Mouse (Mus musculus): ENCODE measurements around the gene Zscan12. TPM values are rescaled to one million over a fixed set of nuclear protein-coding genes. Genes with fewer than 3 reads are reported as not detected.
"Not testable (repeated sequence)": the region's sequence is repeated elsewhere in the genome, so short reads cannot be mapped to it uniquely, and the experiment has no call there.

Zscan12 gene
- polyA plus RNA-seq, 1 experiment from 2014 or later, result 15.5 TPM

DNA sequence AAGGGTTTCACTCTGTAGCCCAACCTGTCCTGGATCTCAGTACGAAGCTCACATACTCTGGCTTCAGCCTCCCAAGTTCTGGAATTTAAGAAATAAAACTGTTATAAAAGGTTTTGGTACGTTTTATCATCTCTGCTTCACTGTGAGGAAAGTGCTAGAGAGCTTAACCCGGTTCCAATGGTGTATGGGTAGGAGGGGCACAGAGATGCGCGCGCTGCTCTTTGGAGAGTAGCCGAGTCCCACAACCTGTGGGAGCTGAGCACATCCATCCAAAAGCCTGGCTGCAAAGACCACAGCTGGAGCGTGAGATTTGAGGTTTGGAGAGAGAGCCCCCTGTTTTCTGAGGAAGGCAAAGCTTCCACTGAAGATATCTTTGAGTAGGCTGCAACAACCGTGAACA, 35.2 kb upstream of the Zscan12 start:
- Histone ChIP-seq H3K4me1 (replicated peaks; ENCODE audit: control insufficient read depth, insufficient read depth, low read length) (peaks cover 4% of the 10 kb centered on the region; the same call in 1 of the 2 replicates), H3K27ac (ENCODE audit: low read length) (no peak overlapping the region), H3K36me3 (ENCODE audit: control insufficient read depth, insufficient read depth) (no peaks in the 10 kb centered on the region), H3K4me2 (ENCODE audit: low read length) (peak overlapping the region; percentile 60), H3K4me3 (replicated peaks; ENCODE audit: low read length) (peak overlapping the region; percentile 45), H3K9ac (replicated peaks; ENCODE audit: low read depth, low read length) (0 out of 2 replicates have a peak overlapping the region, but pooled peaks have one; percentile 3), H3K27me3 (replicated peaks; ENCODE audit: control insufficient read depth, insufficient read depth, low read length) (no peaks in the 10 kb centered on the region), H3K9me3 (ENCODE audit: control insufficient read depth, low read length) (no peaks in the 10 kb centered on the region)
- under 1% methylated on average over 9 of the region's 9 CpGs for WGBS
- no peak for ATAC-seq

DNA sequence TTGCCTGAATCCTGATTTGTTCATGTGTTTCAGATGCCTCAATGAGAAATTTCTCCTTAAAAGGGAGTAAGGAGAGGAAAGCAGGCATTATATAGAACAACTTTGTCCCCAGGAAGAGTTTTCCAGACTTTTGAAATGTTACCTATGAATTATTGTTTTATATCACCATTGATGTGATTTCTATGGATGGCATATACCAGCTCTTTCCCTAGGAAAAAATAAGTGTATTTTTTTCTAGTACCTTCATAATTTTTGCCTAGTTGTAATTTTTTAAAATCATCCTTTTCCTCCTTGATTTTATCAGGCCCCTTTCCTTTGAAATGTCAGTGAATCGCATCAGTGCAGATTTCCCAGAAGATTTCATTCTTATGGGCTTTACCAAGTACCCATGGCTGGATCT, 16.0 kb upstream of the Zscan12 start, which contains the start of gene Olfr1367:
Olfr1367 (plus strand) TSS at position 301 of the 400 bp plus-strand sequence.
- Histone ChIP-seq H3K36me3 (ENCODE audit: control insufficient read depth, insufficient read depth) (no peaks in the 10 kb centered on the region), H3K4me3 (replicated peaks; ENCODE audit: low read length) (no peak within 1 kb of the TSS), H3K9me3 (ENCODE audit: control insufficient read depth, low read length) (no peaks in the 10 kb centered on the region), H3K27me3 (replicated peaks; ENCODE audit: control insufficient read depth, insufficient read depth, low read length) (no peaks in the 10 kb centered on the region), H3K4me2 (ENCODE audit: low read length) (no peak within 1 kb of the TSS), H3K4me1 (replicated peaks; ENCODE audit: control insufficient read depth, insufficient read depth, low read length) (no peaks in the 10 kb centered on the region), H3K27ac (ENCODE audit: low read length) (no peak within 1 kb of the TSS), H3K9ac (replicated peaks; ENCODE audit: low read depth, low read length) (no peak within 1 kb of the TSS)
- ATAC-seq, result no peak
- 96% methylated on average over 1 of the region's 1 CpGs for WGBS

DNA sequence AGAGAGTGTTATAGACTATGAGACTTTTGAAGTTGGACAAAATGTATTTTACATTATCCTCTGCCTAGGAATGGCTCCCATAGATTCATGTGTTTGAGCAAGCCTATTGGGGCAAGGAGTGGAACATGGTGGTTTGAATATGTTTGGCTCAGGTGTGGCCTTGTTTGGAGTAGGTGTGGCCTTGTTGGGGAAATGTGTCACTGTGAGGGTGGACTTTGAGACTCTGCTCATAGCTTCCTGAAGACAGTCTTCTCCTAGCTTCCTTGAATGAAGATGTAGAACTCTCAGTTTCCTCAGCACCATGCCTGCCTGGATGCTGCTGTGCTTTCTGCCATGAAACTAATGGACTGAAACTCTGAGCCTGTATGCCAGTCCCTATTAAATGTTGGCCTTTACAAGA, 12.0 kb upstream of the Zscan12 start:
- Histone ChIP-seq H3K27ac (ENCODE audit: low read length) (no peak overlapping the region), H3K27me3 (replicated peaks; ENCODE audit: control insufficient read depth, insufficient read depth, low read length) (no peaks in the 10 kb centered on the region)

DNA sequence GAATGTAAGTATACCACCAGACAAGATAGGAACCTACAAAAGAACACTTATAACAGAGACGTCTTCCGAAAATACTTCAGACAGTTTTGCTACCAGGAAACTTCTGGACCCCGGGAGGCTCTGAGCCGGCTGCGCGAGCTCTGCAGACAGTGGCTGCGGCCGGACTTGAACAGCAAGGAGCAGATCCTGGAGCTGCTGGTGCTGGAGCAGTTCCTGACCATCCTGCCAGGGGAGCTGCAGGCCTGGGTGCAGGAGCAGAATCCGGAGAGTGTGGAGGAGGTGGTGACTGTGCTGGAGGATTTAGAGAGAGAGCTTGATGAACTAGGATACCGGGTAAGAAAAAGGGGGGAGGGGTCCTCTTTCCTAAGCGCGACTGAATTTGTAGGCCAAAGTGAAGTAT, 1.1 kb downstream of the Zscan12 start:
- H3K27me3 ChIP-seq (replicated peaks; ENCODE audit: control insufficient read depth, insufficient read depth, low read length), result no peaks in the 10 kb centered on the region
- ATAC-seq, result no peak
- 0 out of 2 replicates have a peak overlapping the region, but pooled peaks have one; percentile 44 for H3K9ac ChIP-seq (replicated peaks; ENCODE audit: low read depth, low read length)
- no peaks in the 10 kb centered on the region for H3K9me3 ChIP-seq (ENCODE audit: control insufficient read depth, low read length)
- H3K4me3 ChIP-seq (replicated peaks; ENCODE audit: low read length), result peak overlapping the region; percentile 90
- peaks cover 20% of the 10 kb centered on the region for H3K4me1 ChIP-seq (replicated peaks; ENCODE audit: control insufficient read depth, insufficient read depth, low read length)
- WGBS, result 57% methylated on average over 12 of the region's 12 CpGs
- no peak overlapping the region for H3K27ac ChIP-seq (ENCODE audit: low read length)
- H3K4me2 ChIP-seq (ENCODE audit: low read length), result peak overlapping the region; percentile 78
- peaks cover 3% of the 10 kb centered on the region for H3K36me3 ChIP-seq (ENCODE audit: control insufficient read depth, insufficient read depth)

More for the DNA sequence above, 12.0 kb upstream of the Zscan12 start:
- no peak overlapping the region for H3K4me3 ChIP-seq (replicated peaks; ENCODE audit: low read length)
- no peaks in the 10 kb centered on the region for H3K36me3 ChIP-seq (ENCODE audit: control insufficient read depth, insufficient read depth)
- H3K9me3 ChIP-seq (ENCODE audit: control insufficient read depth, low read length), result no peaks in the 10 kb centered on the region
- no peak overlapping the region for H3K4me2 ChIP-seq (ENCODE audit: low read length)
- H3K4me1 ChIP-seq (replicated peaks; ENCODE audit: control insufficient read depth, insufficient read depth, low read length), result no peaks in the 10 kb centered on the region
- no peak overlapping the region for H3K9ac ChIP-seq (replicated peaks; ENCODE audit: low read depth, low read length)
- ATAC-seq, result no peak

DNA sequence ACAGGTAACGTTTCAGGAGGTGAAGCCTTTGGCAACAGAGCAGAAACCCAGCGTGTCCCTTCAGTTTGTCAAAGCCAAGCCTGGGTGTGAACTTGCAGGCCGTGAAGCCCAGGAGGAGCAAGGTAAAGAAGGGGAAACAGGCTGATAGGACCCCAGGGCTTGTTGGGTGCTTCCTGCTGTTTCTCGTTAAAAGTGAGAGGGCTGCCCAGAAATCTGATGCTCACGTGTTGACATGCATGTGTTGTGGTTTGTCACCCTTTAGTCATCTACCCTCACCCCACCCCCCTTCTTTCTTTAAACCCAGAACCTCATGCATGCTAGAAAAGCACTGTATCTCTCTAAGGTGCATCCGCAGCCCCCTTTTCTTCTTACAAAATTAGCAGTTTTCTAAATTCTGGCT, 4.0 kb downstream of the Zscan12 start:
- no peak for ATAC-seq
- Histone ChIP-seq H3K27ac (ENCODE audit: low read length) (no peak overlapping the region), H3K4me1 (replicated peaks; ENCODE audit: control insufficient read depth, insufficient read depth, low read length) (peaks cover 20% of the 10 kb centered on the region), H3K36me3 (ENCODE audit: control insufficient read depth, insufficient read depth) (peaks cover 19% of the 10 kb centered on the region), H3K9me3 (ENCODE audit: control insufficient read depth, low read length) (no peaks in the 10 kb centered on the region), H3K4me3 (replicated peaks; ENCODE audit: low read length) (no peak overlapping the region), H3K9ac (replicated peaks; ENCODE audit: low read depth, low read length) (no peak overlapping the region), H3K27me3 (replicated peaks; ENCODE audit: control insufficient read depth, insufficient read depth, low read length) (no peaks in the 10 kb centered on the region), H3K4me2 (ENCODE audit: low read length) (no peak overlapping the region)
- whole genome bisulfite sequencing, result 83% methylated on average over 6 of the region's 6 CpGs

DNA sequence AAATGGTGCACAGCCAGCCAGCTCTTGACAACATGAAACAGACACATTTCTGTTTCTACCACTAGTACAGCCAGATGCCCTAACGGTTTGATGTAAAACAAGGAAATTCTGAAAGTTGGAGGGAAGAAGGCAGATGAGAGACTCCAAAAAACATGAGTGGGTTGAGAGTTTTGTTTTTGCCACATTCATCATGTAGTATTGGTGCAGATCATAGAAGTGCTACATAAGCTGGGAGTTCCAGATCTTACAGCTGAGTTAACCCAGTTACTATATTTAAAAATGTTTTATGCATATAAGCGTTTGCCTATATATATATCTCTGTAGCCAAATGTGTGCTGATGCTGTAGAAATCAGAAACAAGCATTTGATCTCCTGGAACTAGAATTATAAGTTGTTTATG, 10.1 kb downstream of the Zscan12 start:
- Histone ChIP-seq H3K4me2 (ENCODE audit: low read length) (no peak overlapping the region), H3K27ac (ENCODE audit: low read length) (no peak overlapping the region), H3K4me3 (replicated peaks; ENCODE audit: low read length) (no peak overlapping the region), H3K9me3 (ENCODE audit: control insufficient read depth, low read length) (no peaks in the 10 kb centered on the region), H3K36me3 (ENCODE audit: control insufficient read depth, insufficient read depth) (peaks cover 19% of the 10 kb centered on the region), H3K4me1 (replicated peaks; ENCODE audit: control insufficient read depth, insufficient read depth, low read length) (no peaks in the 10 kb centered on the region), H3K9ac (replicated peaks; ENCODE audit: low read depth, low read length) (no peak overlapping the region), H3K27me3 (replicated peaks; ENCODE audit: control insufficient read depth, insufficient read depth, low read length) (no peaks in the 10 kb centered on the region)
- no peak for ATAC-seq
- WGBS, result 93% methylated on average over 2 of the region's 2 CpGs

DNA sequence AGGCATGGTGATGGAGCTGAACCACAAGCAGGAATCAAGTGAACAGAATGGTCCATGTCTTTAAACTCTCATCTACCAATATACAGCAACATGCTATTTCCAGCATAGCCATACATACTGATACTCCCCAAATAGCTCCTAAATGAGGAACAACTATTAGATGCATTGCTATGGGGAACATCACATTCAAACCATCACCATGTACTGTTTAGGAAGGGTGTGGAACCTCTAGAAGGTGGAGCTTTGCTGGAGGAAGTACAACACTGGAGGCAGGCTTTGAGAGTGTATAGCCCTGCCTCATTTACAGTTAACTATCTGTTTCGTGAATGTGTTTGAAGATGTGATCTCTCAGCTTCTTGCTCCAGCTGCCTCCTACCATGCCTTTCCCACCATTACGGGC, 15.2 kb downstream of the Zscan12 start:
- 93% methylated on average over 2 of the region's 2 CpGs for WGBS
- no peaks in the 10 kb centered on the region for H3K4me1 ChIP-seq (replicated peaks; ENCODE audit: control insufficient read depth, insufficient read depth, low read length)
- H3K9me3 ChIP-seq (ENCODE audit: control insufficient read depth, low read length), result no peaks in the 10 kb centered on the region

DNA sequence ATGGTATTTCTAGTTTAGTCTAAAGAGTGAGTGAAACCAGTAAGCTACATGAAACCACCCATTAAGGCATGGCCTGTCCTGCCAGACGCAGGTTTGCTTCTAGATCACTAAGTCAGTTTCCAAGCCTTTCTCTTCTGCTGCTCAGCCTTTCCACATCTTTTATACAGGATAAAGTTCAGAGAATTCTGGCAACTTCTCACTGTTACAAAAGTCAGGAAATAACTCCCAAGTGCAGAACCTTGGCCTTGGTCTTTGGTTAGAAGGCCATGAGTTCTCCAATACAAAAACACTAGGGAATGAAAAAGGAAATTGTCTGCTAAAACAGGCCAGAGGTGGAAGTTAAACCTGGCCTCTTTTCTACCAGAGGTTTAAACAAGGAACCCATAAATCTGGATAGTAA, 32.6 kb downstream of the Zscan12 start:
- Histone ChIP-seq H3K27ac (ENCODE audit: low read length) (no peak overlapping the region), H3K27me3 (replicated peaks; ENCODE audit: control insufficient read depth, insufficient read depth, low read length) (no peaks in the 10 kb centered on the region), H3K4me3 (replicated peaks; ENCODE audit: low read length) (no peak overlapping the region), H3K9ac (replicated peaks; ENCODE audit: low read depth, low read length) (no peak overlapping the region), H3K4me2 (ENCODE audit: low read length) (no peak overlapping the region), H3K36me3 (ENCODE audit: control insufficient read depth, insufficient read depth) (peaks cover 50% of the 10 kb centered on the region), H3K4me1 (replicated peaks; ENCODE audit: control insufficient read depth, insufficient read depth, low read length) (peaks cover 11% of the 10 kb centered on the region), H3K9me3 (ENCODE audit: control insufficient read depth, low read length) (no peaks in the 10 kb centered on the region)
- WGBS, result 91% methylated on average over 1 of the region's 1 CpGs
- no peak for ATAC-seq

More for the DNA sequence above, 15.2 kb downstream of the Zscan12 start:
- Histone ChIP-seq H3K4me3 (replicated peaks; ENCODE audit: low read length) (no peak overlapping the region), H3K27ac (ENCODE audit: low read length) (no peak overlapping the region), H3K9ac (replicated peaks; ENCODE audit: low read depth, low read length) (no peak overlapping the region), H3K4me2 (ENCODE audit: low read length) (no peak overlapping the region), H3K27me3 (replicated peaks; ENCODE audit: control insufficient read depth, insufficient read depth, low read length) (no peaks in the 10 kb centered on the region), H3K36me3 (ENCODE audit: control insufficient read depth, insufficient read depth) (no peaks in the 10 kb centered on the region)
- no peak for ATAC-seq

DNA sequence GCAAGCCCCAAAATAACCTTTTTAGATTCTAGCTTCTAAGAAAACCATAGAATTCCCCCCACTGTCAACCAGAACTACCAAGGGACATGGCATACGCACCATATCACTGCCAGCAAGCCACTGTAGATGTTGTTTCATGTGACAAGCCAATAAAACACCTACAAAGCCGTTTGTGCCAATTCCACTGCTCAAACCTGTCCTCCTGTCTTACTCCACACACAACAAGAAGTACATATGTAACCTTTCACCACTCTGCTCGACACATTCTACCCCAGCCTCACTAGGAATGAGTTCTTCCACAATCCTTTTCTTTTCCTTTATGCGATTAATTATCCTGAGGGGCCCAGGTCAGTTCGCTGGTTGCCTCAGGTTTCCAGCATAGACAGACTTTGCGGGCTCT, 33.0 kb downstream of the Zscan12 start:
- Histone ChIP-seq H3K4me2 (ENCODE audit: low read length) (no peak overlapping the region), H3K4me3 (replicated peaks; ENCODE audit: low read length) (no peak overlapping the region), H3K4me1 (replicated peaks; ENCODE audit: control insufficient read depth, insufficient read depth, low read length) (peaks cover 13% of the 10 kb centered on the region), H3K36me3 (ENCODE audit: control insufficient read depth, insufficient read depth) (peaks cover 46% of the 10 kb centered on the region), H3K27me3 (replicated peaks; ENCODE audit: control insufficient read depth, insufficient read depth, low read length) (no peaks in the 10 kb centered on the region), H3K9ac (replicated peaks; ENCODE audit: low read depth, low read length) (no peak overlapping the region), H3K9me3 (ENCODE audit: control insufficient read depth, low read length) (no peaks in the 10 kb centered on the region), H3K27ac (ENCODE audit: low read length) (no peak overlapping the region)
- 96% methylated on average over 6 of the region's 6 CpGs for WGBS
- 0 out of 2 replicates have a peak, but pooled peaks have one; percentile 6 for ATAC-seq

DNA sequence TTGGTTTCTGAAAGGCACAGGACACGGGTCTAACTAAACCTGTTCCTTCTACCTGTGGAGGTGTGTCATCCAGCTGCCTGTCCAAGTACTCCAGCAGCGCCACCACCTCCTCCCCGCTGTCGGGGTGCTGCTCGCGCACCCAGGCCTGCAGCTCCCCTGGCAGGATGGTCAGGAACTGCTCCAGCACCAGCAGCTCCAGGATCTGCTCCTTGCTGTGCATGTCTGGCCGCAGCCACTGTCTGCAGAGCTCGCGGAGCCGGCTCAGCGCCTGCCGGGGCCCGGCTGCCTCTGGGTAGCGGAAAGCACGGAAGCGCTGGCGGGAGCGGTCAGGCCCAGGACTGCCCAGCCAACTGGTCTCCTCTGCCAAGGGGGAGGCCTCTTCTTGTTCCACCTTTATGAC, 33.4 kb downstream of the Zscan12 start:
- peaks cover 42% of the 10 kb centered on the region for H3K36me3 ChIP-seq (ENCODE audit: control insufficient read depth, insufficient read depth)
- not testable (repeated sequence) for H3K27me3 ChIP-seq (replicated peaks; ENCODE audit: control insufficient read depth, insufficient read depth, low read length); H3K4me2 ChIP-seq (ENCODE audit: low read length); H3K9ac ChIP-seq (replicated peaks; ENCODE audit: low read depth, low read length); H3K9me3 ChIP-seq (ENCODE audit: control insufficient read depth, low read length); H3K4me3 ChIP-seq (replicated peaks; ENCODE audit: low read length); H3K27ac ChIP-seq (ENCODE audit: low read length)
- peaks cover 17% of the 10 kb centered on the region for H3K4me1 ChIP-seq (replicated peaks; ENCODE audit: control insufficient read depth, insufficient read depth, low read length)
- WGBS, result 96% methylated on average over 13 of the region's 18 CpGs
- peak; percentile 26; the same call in 1 of the 2 replicates for ATAC-seq
